Mouse (Mus musculus) hindbrain, embryonic 12.5 days (tissue): ENCODE measurements around the gene Sdhb. TPM values are rescaled to one million over a fixed set of nuclear protein-coding genes. Genes with fewer than 3 reads are reported as not detected.

Source experiments
- ATAC-seq: fragments of 200-750 bp; cut with Nextera tagmentation; 2 replicates; pipeline ENCODE4 v1.8.0; 2017; ENCODE audit warnings: moderate TSS enrichment; ENCODE audit not compliant: low FRiP score
- H3K27ac ChIP-seq: fragments of 300-500 bp; sonication (generic); 2 replicates; pipeline ENCODE4 v1.5.1; 2016; ENCODE audit warnings: mild to moderate bottlenecking
- H3K27me3 ChIP-seq: fragments of 300-500 bp; sonication (generic); 2 replicates; pipeline ENCODE4 v1.6.1; 2016; ENCODE audit warnings: mild to moderate bottlenecking
- H3K36me3 ChIP-seq: fragments of 300-500 bp; sonication (generic); 2 replicates; pipeline ENCODE4 v1.6.1; 2016; ENCODE audit warnings: mild to moderate bottlenecking
- H3K4me1 ChIP-seq: fragments of 300-500 bp; sonication (generic); 2 replicates; pipeline ENCODE4 v1.6.1; 2016
- H3K4me2 ChIP-seq: fragments of 300-500 bp; sonication (generic); replicated peaks from 2 replicates; pipeline ENCODE4 v1.6.1; 2016; ENCODE audit warnings: mild to moderate bottlenecking
- H3K4me3 ChIP-seq: fragments of 300-500 bp; sonication (generic); 2 replicates; pipeline ENCODE4 v1.5.1; 2016; ENCODE audit warnings: mild to moderate bottlenecking
- H3K9ac ChIP-seq: fragments of 300-500 bp; sonication (generic); 2 replicates; pipeline ENCODE4 v1.6.1; 2016; ENCODE audit warnings: mild to moderate bottlenecking, moderate library complexity
- H3K9me3 ChIP-seq: fragments of 300-500 bp; sonication (generic); replicated peaks from 2 replicates; pipeline ENCODE4 v1.6.1; 2016; ENCODE audit warnings: mild to moderate bottlenecking
- WGBS: fragments of 180-500 bp; shearing (Covaris S2); methylation state at CpG from one replicate; pipeline ENCODE4 v1.1.7; 2016; 5-methylcytosine and 5-hydroxymethylcytosine counted together
- polyA plus RNA-seq: library from polyadenylated mRNA; unstranded; fragments of >200 nt; fragmentation: Nextera tagmentation; extraction: Ambion mirVana; gene quantifications from 2 replicates; pipeline ENCODE4 v1.2.1, GENCODE M21; 2016

Sdhb gene
- polyA plus RNA-seq, 1 experiment from 2014 or later = 383 TPM

- H3K27me3 ChIP-seq = no peaks in the 10 kb centered on the region
- H3K4me1 ChIP-seq = peaks cover 47% of the 10 kb centered on the region
- H3K27ac ChIP-seq = peak overlapping the region; percentile 82
- peak overlapping the region; percentile 86 for H3K4me2 ChIP-seq
- H3K36me3 ChIP-seq = 0 out of 2 replicates have a peak, but pooled peaks cover 4% of the 10 kb centered on the region
- 35% methylated on average over 14 of the region's 15 CpGs for WGBS
- H3K4me3 ChIP-seq = peak overlapping the region; percentile 90
- peak overlapping the region; percentile 98 for H3K9ac ChIP-seq
- 0 out of 2 replicates have a peak, but pooled peaks cover 7% of the 10 kb centered on the region for H3K9me3 ChIP-seq
- peak; percentile 41 for ATAC-seq
Observed at GRCm38 (mm10) chr4:140986024-140986710, 25.2 kb downstream of the Sdhb start.

GRCm38 (mm10) chr4:140986711-140987395 lies 25.9 kb downstream of the Sdhb start, which contains the start of gene Atp13a2:
Gene Atp13a2, plus strand, starts transcription at chr4:140986873.
- no peaks in the 10 kb centered on the region for H3K27me3 ChIP-seq
- H3K4me1 ChIP-seq = peaks cover 47% of the 10 kb centered on the region
- peak within 1 kb of the TSS; percentile 98 for H3K9ac ChIP-seq
- H3K4me3 ChIP-seq = peak within 1 kb of the TSS; percentile 90
- peak within 1 kb of the TSS; percentile 86 for H3K4me2 ChIP-seq
- H3K27ac ChIP-seq = peak within 1 kb of the TSS; percentile 82
- H3K9me3 ChIP-seq = 0 out of 2 replicates have a peak, but pooled peaks cover under 1% of the 10 kb centered on the region
- under 1% methylated on average over 56 of the region's 58 CpGs for WGBS
- H3K36me3 ChIP-seq = peaks cover 5% of the 10 kb centered on the region; the same call in 1 of the 2 replicates
- ATAC-seq = peak; percentile 89

GRCm38 (mm10) chr4:140987476-140987875 lies 26.5 kb downstream of the Sdhb start:
- Histone ChIP-seq H3K9ac (peak overlapping the region; percentile 98), H3K27me3 (no peaks in the 10 kb centered on the region), H3K4me2 (peak overlapping the region; percentile 86), H3K4me3 (peak overlapping the region; percentile 90), H3K9me3 (no peaks in the 10 kb centered on the region), H3K36me3 (peaks cover 11% of the 10 kb centered on the region), H3K4me1 (peaks cover 50% of the 10 kb centered on the region), H3K27ac (peak overlapping the region; percentile 17; the same call in 1 of the 2 replicates)
- 32% methylated on average over 7 of the region's 7 CpGs for WGBS
- ATAC-seq = no peak

- H3K4me3 ChIP-seq = no peak overlapping the region
- H3K9me3 ChIP-seq = no peaks in the 10 kb centered on the region
- H3K36me3 ChIP-seq = peaks cover 22% of the 10 kb centered on the region
- no peak overlapping the region; the same call in 1 of the 2 replicates for H3K27ac ChIP-seq
- no peak overlapping the region for H3K9ac ChIP-seq
- ATAC-seq = no peak
- 63% methylated on average over 7 of the region's 7 CpGs for WGBS
- H3K4me2 ChIP-seq = peak overlapping the region; percentile 86
- H3K4me1 ChIP-seq = peaks cover 40% of the 10 kb centered on the region
- no peaks in the 10 kb centered on the region for H3K27me3 ChIP-seq
Observed at GRCm38 (mm10) chr4:140988706-140989290, 27.8 kb downstream of the Sdhb start.

GRCm38 (mm10) chr4:140989447-140989846 lies 28.4 kb downstream of the Sdhb start:
- H3K4me2 ChIP-seq = no peak overlapping the region
- 86% methylated on average over 14 of the region's 14 CpGs for WGBS

GRCm38 (mm10) chr4:140992215-140992614 lies 31.2 kb downstream of the Sdhb start:
- H3K4me2 ChIP-seq = no peak overlapping the region
- no peaks in the 10 kb centered on the region for H3K9me3 ChIP-seq
- no peaks in the 10 kb centered on the region for H3K27me3 ChIP-seq
- peaks cover 56% of the 10 kb centered on the region for H3K36me3 ChIP-seq
- no peak overlapping the region for H3K27ac ChIP-seq
- no peak for ATAC-seq
- H3K4me1 ChIP-seq = peaks cover 35% of the 10 kb centered on the region
- H3K9ac ChIP-seq = no peak overlapping the region
- no peak overlapping the region for H3K4me3 ChIP-seq
- 84% methylated on average over 20 of the region's 20 CpGs for WGBS

More at GRCm38 (mm10) chr4:140989447-140989846, 28.4 kb downstream of the Sdhb start:
- no peak for ATAC-seq
- Histone ChIP-seq H3K27ac (no peak overlapping the region), H3K9me3 (no peaks in the 10 kb centered on the region), H3K27me3 (no peaks in the 10 kb centered on the region), H3K4me1 (peaks cover 40% of the 10 kb centered on the region), H3K36me3 (peaks cover 29% of the 10 kb centered on the region), H3K4me3 (no peak overlapping the region), H3K9ac (peak overlapping the region; percentile 27; the same call in 1 of the 2 replicates)

- no peak for ATAC-seq
- Histone ChIP-seq H3K9me3 (no peaks in the 10 kb centered on the region), H3K4me1 (peaks cover 18% of the 10 kb centered on the region), H3K4me3 (no peak overlapping the region), H3K27me3 (no peaks in the 10 kb centered on the region), H3K4me2 (no peak overlapping the region), H3K9ac (no peak overlapping the region), H3K36me3 (peaks cover 69% of the 10 kb centered on the region), H3K27ac (no peak overlapping the region)
- 77% methylated on average over 8 of the region's 8 CpGs for WGBS
Observed at GRCm38 (mm10) chr4:140993846-140994245, 32.8 kb downstream of the Sdhb start.

GRCm38 (mm10) chr4:140995811-140996210 lies 34.8 kb downstream of the Sdhb start:
- ATAC-seq = no peak
- 92% methylated on average over 8 of the region's 8 CpGs for WGBS
- no peak overlapping the region for H3K27ac ChIP-seq
- no peak overlapping the region for H3K9ac ChIP-seq
- no peaks in the 10 kb centered on the region for H3K9me3 ChIP-seq
- H3K36me3 ChIP-seq = peaks cover 85% of the 10 kb centered on the region
- H3K4me2 ChIP-seq = no peak overlapping the region
- H3K4me3 ChIP-seq = no peak overlapping the region
- H3K27me3 ChIP-seq = no peaks in the 10 kb centered on the region
- H3K4me1 ChIP-seq = 0 out of 2 replicates have a peak, but pooled peaks cover 3% of the 10 kb centered on the region

- Histone ChIP-seq H3K9ac (no peak overlapping the region), H3K4me3 (no peak overlapping the region), H3K4me1 (0 out of 2 replicates have a peak, but pooled peaks cover 3% of the 10 kb centered on the region), H3K36me3 (peaks cover 95% of the 10 kb centered on the region), H3K9me3 (no peaks in the 10 kb centered on the region), H3K4me2 (no peak overlapping the region), H3K27ac (no peak overlapping the region), H3K27me3 (no peaks in the 10 kb centered on the region)
- WGBS = 94% methylated on average over 9 of the region's 9 CpGs
- no peak for ATAC-seq
Observed at GRCm38 (mm10) chr4:140996812-140997211, 35.8 kb downstream of the Sdhb start.

- Histone ChIP-seq H3K4me1 (peaks cover 7% of the 10 kb centered on the region), H3K4me2 (no peak overlapping the region), H3K36me3 (peaks cover 71% of the 10 kb centered on the region), H3K27ac (no peak overlapping the region), H3K9ac (peak overlapping the region; percentile 6; the same call in 1 of the 2 replicates), H3K9me3 (no peaks in the 10 kb centered on the region; the same call in 1 of the 2 replicates), H3K27me3 (no peaks in the 10 kb centered on the region), H3K4me3 (no peak overlapping the region)
- no peak for ATAC-seq
- WGBS = 79% methylated on average over 13 of the region's 13 CpGs
Observed at GRCm38 (mm10) chr4:141005983-141006382, 45.0 kb downstream of the Sdhb start.

GRCm38 (mm10) chr4:141008028-141008427 lies 47.0 kb downstream of the Sdhb start:
- ATAC-seq = no peak
- WGBS = 91% methylated on average over 8 of the region's 8 CpGs
- H3K4me1 ChIP-seq = peaks cover 25% of the 10 kb centered on the region
- no peaks in the 10 kb centered on the region for H3K27me3 ChIP-seq
- H3K9ac ChIP-seq = no peak overlapping the region
- H3K9me3 ChIP-seq = no peaks in the 10 kb centered on the region; the same call in 1 of the 2 replicates
- no peak overlapping the region; the same call in 1 of the 2 replicates for H3K27ac ChIP-seq
- peaks cover 57% of the 10 kb centered on the region for H3K36me3 ChIP-seq
- no peak overlapping the region for H3K4me2 ChIP-seq
- no peak overlapping the region for H3K4me3 ChIP-seq

- peak within 1 kb of the TSS; percentile 90 for H3K9ac ChIP-seq
- WGBS = 16% methylated on average over 7 of the region's 7 CpGs
- H3K4me1 ChIP-seq = peaks cover 28% of the 10 kb centered on the region
- peak within 1 kb of the TSS; percentile 74 for H3K4me3 ChIP-seq
- no peak for ATAC-seq
- peaks cover 57% of the 10 kb centered on the region for H3K36me3 ChIP-seq
- H3K9me3 ChIP-seq = no peaks in the 10 kb centered on the region; the same call in 1 of the 2 replicates
- H3K27me3 ChIP-seq = no peaks in the 10 kb centered on the region
- H3K27ac ChIP-seq = peak within 1 kb of the TSS; percentile 84
- H3K4me2 ChIP-seq = peak within 1 kb of the TSS; percentile 65
Observed at GRCm38 (mm10) chr4:141010118-141010517, 49.1 kb downstream of the Sdhb start, which contains the start of gene Mfap2. Gene Mfap2, plus strand, starts transcription at chr4:141010418.
